Mouse (Mus musculus) activated CD4-positive, CD25-positive, alpha-beta regulatory T cell, adult 4 months (primary cell): Measurements from ENCODE around the gene Zfp317. TPM values are rescaled to one million over a fixed set of nuclear protein-coding genes. Genes with fewer than 3 reads are reported as not detected.
"Not testable (repeated sequence)": the region's sequence is repeated elsewhere in the genome, so short reads cannot be mapped to it uniquely, and the experiment has no call there.

Source experiments
- ATAC-seq: one replicate; pipeline ENCODE4 v1.8.0; 2017
- polyA plus RNA-seq, 2 experiments: library from polyadenylated mRNA; unstranded; fragments of 100-300 nt; shearing (Covaris generic); gene quantifications; one replicate each; pipeline ENCODE4 v1.2.1; 2017

Zfp317 gene
- 10 to 100 TPM; 30.2 to 34.7 TPM for polyA plus RNA-seq

- ATAC-seq: peak; percentile 96
Measured at GRCm38 (mm10) chr9:19621843-19622822, at the start of gene Zfp317. Zfp317 (plus strand) TSS chr9:19622102.

- no peak for ATAC-seq
Measured at GRCm38 (mm10) chr9:19582317-19582716, 39.6 kb upstream of the Zfp317 start, which contains the start of gene Olfr855. Olfr855 (plus strand) TSS chr9:19582617.

- no peak for ATAC-seq
Measured at GRCm38 (mm10) chr9:19621297-19621696, 605 bp upstream of the Zfp317 start.

GRCm38 (mm10) chr9:19629574-19629973 lies 7.7 kb downstream of the Zfp317 start:
- no peak for ATAC-seq

- no peak for ATAC-seq
Measured at GRCm38 (mm10) chr9:19645193-19645592, 23.3 kb downstream of the Zfp317 start.

GRCm38 (mm10) chr9:19690281-19690680 lies 68.4 kb downstream of the Zfp317 start:
- ATAC-seq: no peak

GRCm38 (mm10) chr9:19691426-19691825 lies 69.5 kb downstream of the Zfp317 start:
- ATAC-seq: no peak

- ATAC-seq: no peak
Measured at GRCm38 (mm10) chr9:19692430-19692829, 70.5 kb downstream of the Zfp317 start.

GRCm38 (mm10) chr9:19694285-19694684 lies 72.4 kb downstream of the Zfp317 start:
- not testable (repeated sequence) for ATAC-seq

- ATAC-seq: not testable (repeated sequence)
Measured at GRCm38 (mm10) chr9:19694898-19695379, 73.0 kb downstream of the Zfp317 start.

Other genes with a start within 250 kb of the Zfp317 start
- gene Olfr847, start 243.4 kb upstream of the Zfp317 start, polyA plus RNA-seq: under 1 TPM in 1 of 2 experiments, not detected in 1; 0.19 TPM
- not detected for gene Olfr849, start 181.8 kb upstream of the Zfp317 start, polyA plus RNA-seq
- not detected for gene Olfr850, start 143.9 kb upstream of the Zfp317 start, polyA plus RNA-seq
- gene Olfr851, start 128.8 kb upstream of the Zfp317 start, polyA plus RNA-seq: not detected
- not detected for gene Olfr853, start 81.0 kb upstream of the Zfp317 start, polyA plus RNA-seq
- not detected for gene Olfr854, start 54.7 kb upstream of the Zfp317 start, polyA plus RNA-seq
- gene Olfr855, start 39.5 kb upstream of the Zfp317 start, polyA plus RNA-seq: not detected
- not detected for gene Olfr857, start 87.3 kb downstream of the Zfp317 start, polyA plus RNA-seq
- gene Olfr58, start 158.2 kb downstream of the Zfp317 start, polyA plus RNA-seq: not detected
- gene Olfr859, start 182.8 kb downstream of the Zfp317 start, polyA plus RNA-seq: under 1 TPM in 1 of 2 experiments, not detected in 1; 0.04 TPM
- not detected for gene Olfr860, start 227.6 kb downstream of the Zfp317 start, polyA plus RNA-seq